Mouse (Mus musculus): ENCODE measurements around the gene Ppm1h.

DNA sequence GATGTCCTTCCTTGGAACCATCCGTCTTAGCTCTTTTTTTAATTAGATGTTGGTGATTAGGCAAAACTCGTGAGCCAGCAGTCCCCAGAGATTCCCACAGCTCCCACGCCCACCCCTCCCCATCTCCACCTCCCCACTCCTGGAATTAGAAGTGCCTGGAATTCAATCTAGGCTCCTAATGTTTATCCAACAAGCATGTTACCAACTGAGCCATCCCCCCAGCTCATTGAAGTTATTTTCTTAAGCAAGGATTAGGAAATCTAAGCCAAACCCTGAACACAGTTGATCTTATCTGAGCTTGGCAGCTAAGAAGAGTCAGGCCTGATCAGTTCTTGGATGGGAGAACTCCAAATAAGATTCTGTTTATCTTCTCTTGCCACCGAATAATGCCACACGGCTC, 92.4 kb downstream of the Ppm1h start:
- no peak for TF ChIP-seq EP300 (IDR thresholded peaks at IDR 0.05; ENCODE audit: low read depth)
- TF ChIP-seq CTCF (IDR thresholded peaks at IDR 0.05; ENCODE audit: low read depth), result no peak
